Mouse (Mus musculus) embryonic fibroblast, embryonic 13.5 days (primary cell): ENCODE measurements around the gene Cfap69.

ENCODE experiments used
- CTCF ChIP-seq: IDR thresholded peaks from 2 replicates; pipeline ENCODE4 v1.5.1; 2011; ENCODE audit warnings: mild to moderate bottlenecking, control low read depth, low read length, moderate library complexity, borderline replicate concordance; ENCODE audit not compliant: insufficient read depth
- POLR2A ChIP-seq: IDR thresholded peaks from 2 replicates; pipeline ENCODE4 v1.6.1; 2011; ENCODE audit warnings: low read depth, mild to moderate bottlenecking, control low read depth, low read length, moderate library complexity

GRCm38 (mm10) chr5:5692167-5692738, 28.2 kb upstream of the Cfap69 start:
- TF ChIP-seq POLR2A (no peak), CTCF (no peak)
